Mouse (Mus musculus) kidney, embryonic 16.5 days (tissue): ENCODE data around the gene Swi5. TPM values are rescaled to one million over a fixed set of nuclear protein-coding genes. Genes with fewer than 3 reads are reported as not detected.

Experiments
- ATAC-seq: fragments of 200-750 bp; cut with Nextera tagmentation; 2 replicates; pipeline ENCODE4 v1.8.0; 2017; ENCODE audit warnings: moderate TSS enrichment; ENCODE audit not compliant: low FRiP score, low TSS enrichment
- H3K27ac ChIP-seq: fragments of 300-500 bp; sonication (generic); 2 replicates; pipeline ENCODE4 v1.5.1; 2014; ENCODE audit warnings: low read length
- H3K27me3 ChIP-seq: fragments of 300-500 bp; sonication (generic); 2 replicates; pipeline ENCODE4 v1.6.1; 2014; ENCODE audit warnings: low read length, control low read depth, mixed read lengths; ENCODE audit not compliant: insufficient read depth
- H3K36me3 ChIP-seq: fragments of 300-500 bp; sonication (generic); 2 replicates; pipeline ENCODE4 v1.6.1; 2014; ENCODE audit warnings: low read length, control low read depth, mixed read lengths; ENCODE audit not compliant: insufficient read depth
- H3K4me1 ChIP-seq: fragments of 300-500 bp; sonication (generic); 2 replicates; pipeline ENCODE4 v1.6.1; 2014; ENCODE audit warnings: low read length, control low read depth, mixed read lengths; ENCODE audit not compliant: insufficient read depth
- H3K4me2 ChIP-seq: fragments of 300-500 bp; sonication (generic); replicated peaks from 2 replicates; pipeline ENCODE4 v1.6.1; 2014; ENCODE audit warnings: low read depth, low read length
- H3K4me3 ChIP-seq: fragments of 300-500 bp; sonication (generic); 2 replicates; pipeline ENCODE4 v1.5.1; 2014; ENCODE audit warnings: mild to moderate bottlenecking, low read length
- H3K9ac ChIP-seq: fragments of 300-500 bp; sonication (generic); replicated peaks from 2 replicates; pipeline ENCODE4 v1.6.1; 2014; ENCODE audit warnings: low read length
- H3K9me3 ChIP-seq: fragments of 300-500 bp; sonication (generic); 2 replicates; pipeline ENCODE4 v1.6.1; 2016; ENCODE audit warnings: low read length, control low read depth
- WGBS: fragments of 180-500 bp; shearing (Covaris S2); extraction: QIAGEN DNeasy Blood & Tissue Kit; methylation state at CpG from one replicate; pipeline ENCODE4 v1.1.7; 2014; 5-methylcytosine and 5-hydroxymethylcytosine counted together
- polyA plus RNA-seq: library from polyadenylated mRNA; unstranded; fragments of >200 nt; fragmentation: Nextera tagmentation; extraction: Ambion mirVana; gene quantifications from 2 replicates; pipeline ENCODE4 v1.2.1, GENCODE M21; 2015

Gene Swi5
- polyA plus RNA-seq, 1 experiment from 2014 or later = 433 TPM

GRCm38 (mm10) chr2:32321591-32322298, 33.9 kb upstream of the Swi5 start:
- Histone ChIP-seq H3K27me3 (no peaks in the 10 kb centered on the region), H3K36me3 (no peaks in the 10 kb centered on the region), H3K9me3 (no peaks in the 10 kb centered on the region), H3K4me3 (no peak overlapping the region), H3K4me1 (peaks cover 40% of the 10 kb centered on the region), H3K4me2 (no peak overlapping the region), H3K27ac (no peak overlapping the region), H3K9ac (no peak overlapping the region)
- whole genome bisulfite sequencing = 74% methylated on average over 9 of the region's 9 CpGs
- no peak for ATAC-seq

GRCm38 (mm10) chr2:32320721-32321120, 32.8 kb upstream of the Swi5 start:
- ATAC-seq = no peak
- Histone ChIP-seq H3K4me1 (peaks cover 45% of the 10 kb centered on the region), H3K27me3 (no peaks in the 10 kb centered on the region), H3K36me3 (no peaks in the 10 kb centered on the region), H3K9ac (no peak overlapping the region), H3K4me3 (no peak overlapping the region), H3K27ac (no peak overlapping the region), H3K9me3 (no peaks in the 10 kb centered on the region), H3K4me2 (no peak overlapping the region)
- WGBS = 64% methylated on average over 11 of the region's 11 CpGs

- Histone ChIP-seq H3K4me2 (peak overlapping the region; percentile 62), H3K27ac (peak overlapping the region; percentile 92; the same call in 1 of the 2 replicates), H3K9me3 (no peaks in the 10 kb centered on the region), H3K27me3 (no peaks in the 10 kb centered on the region), H3K4me1 (peaks cover 51% of the 10 kb centered on the region), H3K4me3 (no peak overlapping the region), H3K9ac (no peak overlapping the region), H3K36me3 (no peaks in the 10 kb centered on the region)
- 20% methylated on average over 9 of the region's 9 CpGs for WGBS
- ATAC-seq = no peak
Observed at GRCm38 (mm10) chr2:32319586-32320580, 32.0 kb upstream of the Swi5 start.

GRCm38 (mm10) chr2:32318709-32319585, 31.1 kb upstream of the Swi5 start:
- H3K36me3 ChIP-seq = no peaks in the 10 kb centered on the region
- H3K4me3 ChIP-seq = peak overlapping the region; percentile 55
- H3K9ac ChIP-seq = peak overlapping the region; percentile 77
- peak overlapping the region; percentile 92 for H3K27ac ChIP-seq
- ATAC-seq = no peak
- H3K27me3 ChIP-seq = no peaks in the 10 kb centered on the region
- H3K4me2 ChIP-seq = peak overlapping the region; percentile 62
- WGBS = 52% methylated on average over 14 of the region's 14 CpGs
- H3K4me1 ChIP-seq = peaks cover 52% of the 10 kb centered on the region
- H3K9me3 ChIP-seq = no peaks in the 10 kb centered on the region

GRCm38 (mm10) chr2:32317791-32318417, 30.0 kb upstream of the Swi5 start:
- Histone ChIP-seq H3K27me3 (no peaks in the 10 kb centered on the region), H3K4me3 (peak overlapping the region; percentile 55), H3K36me3 (no peaks in the 10 kb centered on the region), H3K27ac (peak overlapping the region; percentile 92), H3K9me3 (no peaks in the 10 kb centered on the region), H3K9ac (peak overlapping the region; percentile 77), H3K4me2 (peak overlapping the region; percentile 62), H3K4me1 (peaks cover 52% of the 10 kb centered on the region)
- WGBS = 3% methylated on average over 17 of the region's 19 CpGs
- ATAC-seq = peak; percentile 90

- H3K9me3 ChIP-seq = no peaks in the 10 kb centered on the region
- WGBS = 48% methylated on average over 20 of the region's 20 CpGs
- no peak overlapping the region for H3K4me2 ChIP-seq
- peak; percentile 14; the same call in 1 of the 2 replicates for ATAC-seq
- no peaks in the 10 kb centered on the region for H3K27me3 ChIP-seq
- H3K27ac ChIP-seq = peak overlapping the region; percentile 92
- peaks cover 58% of the 10 kb centered on the region for H3K4me1 ChIP-seq
- H3K4me3 ChIP-seq = no peak overlapping the region
- no peaks in the 10 kb centered on the region for H3K36me3 ChIP-seq
- peak overlapping the region; percentile 14; the same call in 1 of the 2 replicates for H3K9ac ChIP-seq
Observed at GRCm38 (mm10) chr2:32316887-32317656, 29.2 kb upstream of the Swi5 start.

GRCm38 (mm10) chr2:32315751-32316150, 27.9 kb upstream of the Swi5 start:
- peak overlapping the region; percentile 18; the same call in 1 of the 2 replicates for H3K4me2 ChIP-seq
- 12% methylated on average over 8 of the region's 8 CpGs for WGBS
- H3K9ac ChIP-seq = 0 out of 2 replicates have a peak overlapping the region, but pooled peaks have one; percentile 22
- no peaks in the 10 kb centered on the region for H3K27me3 ChIP-seq
- H3K36me3 ChIP-seq = no peaks in the 10 kb centered on the region
- no peaks in the 10 kb centered on the region for H3K9me3 ChIP-seq
- H3K4me1 ChIP-seq = peaks cover 71% of the 10 kb centered on the region
- ATAC-seq = no peak
- H3K4me3 ChIP-seq = no peak overlapping the region
- H3K27ac ChIP-seq = peak overlapping the region; percentile 56

GRCm38 (mm10) chr2:32314831-32315230, 27.0 kb upstream of the Swi5 start:
- Histone ChIP-seq H3K27me3 (no peaks in the 10 kb centered on the region), H3K4me3 (no peak overlapping the region), H3K9ac (no peak overlapping the region), H3K27ac (no peak overlapping the region), H3K9me3 (no peaks in the 10 kb centered on the region), H3K4me2 (no peak overlapping the region), H3K4me1 (peaks cover 67% of the 10 kb centered on the region), H3K36me3 (no peaks in the 10 kb centered on the region)
- no peak for ATAC-seq
- 92% methylated on average over 14 of the region's 14 CpGs for WGBS
